Mouse (Mus musculus): ENCODE results near the gene Peli1. TPM values are rescaled to one million over a fixed set of nuclear protein-coding genes. Genes with fewer than 3 reads are reported as not detected.
"Not testable (repeated sequence)": the region's sequence is repeated elsewhere in the genome, so short reads cannot be mapped to it uniquely, and the experiment has no call there.

Gene Peli1
- polyA plus RNA-seq, 1 experiment from 2014 or later: 121 TPM

DNA sequence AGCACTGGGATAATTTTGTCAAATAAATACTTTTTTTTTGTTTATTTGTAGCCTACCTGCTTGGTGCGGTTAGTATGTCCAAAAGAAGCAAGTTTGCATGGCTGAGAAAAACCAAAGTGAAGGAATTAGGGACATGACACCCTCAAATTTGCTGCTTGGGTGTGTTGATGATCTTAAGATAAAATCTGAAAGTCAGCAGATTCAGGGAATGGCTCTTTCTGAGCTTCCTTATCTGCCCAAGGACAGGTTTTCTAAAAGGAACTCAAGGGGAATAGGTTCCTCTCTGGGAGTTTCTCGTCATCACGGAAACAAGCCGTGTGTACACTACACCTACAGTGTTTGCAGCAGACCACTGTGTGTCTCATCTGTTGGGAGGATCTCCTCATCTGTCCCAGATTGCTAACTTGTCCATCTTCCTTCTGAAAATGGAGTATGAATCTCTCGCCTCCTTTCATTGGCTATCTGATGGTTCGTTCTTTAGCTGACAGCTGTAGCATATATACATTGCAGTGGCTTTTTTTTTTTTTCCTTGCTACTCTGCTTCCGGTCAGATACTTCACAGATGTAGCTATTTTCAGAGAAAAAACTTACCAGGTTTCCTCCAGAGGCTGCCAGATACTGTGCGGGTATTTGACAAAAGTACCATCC, 88.0 kb downstream of the Peli1 start:
- H3K4me1 ChIP-seq: no peaks in the 10 kb centered on the region
- 92% methylated on average over 8 of the region's 8 CpGs for WGBS
- H3K36me3 ChIP-seq: no peaks in the 10 kb centered on the region
- H3K27ac ChIP-seq (replicated peaks): no peak overlapping the region
- H3K9ac ChIP-seq (replicated peaks): no peak overlapping the region
- no peak overlapping the region for H3K4me3 ChIP-seq
- no peaks in the 10 kb centered on the region for H3K9me3 ChIP-seq
- H3K27me3 ChIP-seq: no peaks in the 10 kb centered on the region
- ATAC-seq (replicated peaks): no peak
- H3K4me2 ChIP-seq (replicated peaks): no peak overlapping the region

DNA sequence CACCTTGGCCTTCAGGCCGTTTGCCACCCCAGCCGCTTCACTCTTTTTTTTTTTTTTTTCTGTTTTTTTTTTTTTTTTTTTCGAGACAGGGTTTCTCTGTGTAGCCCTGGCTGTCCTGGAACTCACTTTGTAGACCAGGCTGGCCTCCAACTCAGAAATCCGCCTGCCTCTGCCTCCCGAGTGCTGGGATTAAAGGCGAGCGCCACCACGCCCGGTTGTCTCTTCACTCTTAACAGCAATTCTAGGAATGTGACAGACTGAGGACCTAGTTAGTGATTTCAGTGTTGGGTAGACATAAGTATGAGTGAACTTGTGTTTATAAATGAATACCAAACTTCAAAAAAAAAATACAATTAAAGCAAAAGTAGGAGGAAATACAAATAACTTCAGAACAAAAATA, 88.8 kb downstream of the Peli1 start:
- H3K9me3 ChIP-seq; H3K36me3 ChIP-seq; H3K27me3 ChIP-seq; H3K4me2 ChIP-seq (replicated peaks); H3K9ac ChIP-seq (replicated peaks); H3K27ac ChIP-seq (replicated peaks); H3K4me3 ChIP-seq; ATAC-seq (replicated peaks); H3K4me1 ChIP-seq: not testable (repeated sequence)
- 93% methylated on average over 8 of the region's 9 CpGs for WGBS

DNA sequence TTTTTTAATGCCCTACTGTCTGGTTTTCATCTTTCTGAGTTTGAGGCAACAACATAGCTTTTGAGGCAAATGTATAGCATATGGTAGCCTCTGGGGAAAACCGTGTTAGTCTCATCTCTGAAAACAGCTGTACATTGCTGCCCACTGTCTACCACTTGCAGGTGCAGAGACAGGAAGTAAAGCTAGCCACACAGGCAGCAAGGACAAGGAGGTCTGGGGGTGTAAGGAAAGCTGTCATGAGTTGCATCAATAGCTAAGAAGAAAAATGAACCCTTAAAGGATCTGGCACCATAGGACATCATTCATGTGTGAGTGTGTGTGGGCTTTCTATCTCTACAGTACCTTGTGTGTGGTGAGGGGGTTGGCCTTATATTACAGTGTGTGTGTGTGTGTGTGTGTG, 89.6 kb downstream of the Peli1 start:
- Histone ChIP-seq H3K36me3 (no peaks in the 10 kb centered on the region), H3K27ac (replicated peaks) (no peak overlapping the region), H3K4me1 (no peaks in the 10 kb centered on the region), H3K9me3 (no peaks in the 10 kb centered on the region), H3K27me3 (no peaks in the 10 kb centered on the region), H3K4me3 (no peak overlapping the region), H3K4me2 (replicated peaks) (no peak overlapping the region), H3K9ac (replicated peaks) (no peak overlapping the region)
- no peak for ATAC-seq (replicated peaks)
- WGBS: 74% methylated on average over 1 of the region's 1 CpGs

DNA sequence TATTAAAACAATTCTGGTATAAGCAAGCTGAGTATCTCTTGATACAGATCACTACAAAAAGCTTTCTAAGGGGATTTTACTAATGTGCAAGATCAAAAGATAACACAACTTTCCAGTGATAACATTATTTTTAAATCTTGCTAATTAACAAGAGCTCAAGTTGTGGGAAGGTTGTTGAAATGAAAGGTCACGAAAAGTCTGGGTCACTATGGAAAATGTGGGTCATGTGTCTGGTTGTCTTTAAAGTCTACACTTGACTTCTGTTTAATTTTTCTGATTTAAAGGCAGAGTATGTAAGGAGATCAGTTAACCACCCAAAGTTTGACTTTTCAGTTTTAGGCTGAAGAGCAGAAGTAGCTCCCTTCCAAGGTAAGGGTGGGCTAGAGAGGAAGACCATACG, 90.5 kb downstream of the Peli1 start:
- no peak overlapping the region for H3K4me3 ChIP-seq
- 91% methylated on average over 2 of the region's 2 CpGs for WGBS
- no peak overlapping the region for H3K4me2 ChIP-seq (replicated peaks)
- ATAC-seq (replicated peaks): no peak
- H3K9ac ChIP-seq (replicated peaks): no peak overlapping the region
- no peaks in the 10 kb centered on the region for H3K36me3 ChIP-seq
- H3K4me1 ChIP-seq: no peaks in the 10 kb centered on the region
- H3K9me3 ChIP-seq: no peaks in the 10 kb centered on the region
- H3K27me3 ChIP-seq: no peaks in the 10 kb centered on the region
- H3K27ac ChIP-seq (replicated peaks): no peak overlapping the region

DNA sequence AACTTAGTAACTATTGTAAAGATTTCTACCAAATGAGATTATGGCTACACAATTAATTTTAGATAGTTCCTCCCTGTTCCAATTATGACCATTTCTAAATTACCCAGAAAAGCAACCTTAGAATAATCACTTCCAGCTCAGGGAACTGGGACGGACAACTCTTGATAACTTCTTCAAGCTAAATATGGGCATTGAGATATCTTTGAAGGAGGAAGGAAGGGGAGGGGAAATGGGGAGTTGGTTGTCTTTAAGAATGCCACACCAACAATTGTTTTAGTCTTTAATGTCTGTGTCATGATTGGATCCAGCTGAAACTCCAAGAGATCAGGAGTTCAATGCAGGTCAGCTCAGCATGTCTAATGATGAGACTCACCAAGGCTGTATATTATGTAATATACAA, 91.6 kb downstream of the Peli1 start:
- H3K4me3 ChIP-seq: no peak overlapping the region
- ATAC-seq (replicated peaks): no peak

DNA sequence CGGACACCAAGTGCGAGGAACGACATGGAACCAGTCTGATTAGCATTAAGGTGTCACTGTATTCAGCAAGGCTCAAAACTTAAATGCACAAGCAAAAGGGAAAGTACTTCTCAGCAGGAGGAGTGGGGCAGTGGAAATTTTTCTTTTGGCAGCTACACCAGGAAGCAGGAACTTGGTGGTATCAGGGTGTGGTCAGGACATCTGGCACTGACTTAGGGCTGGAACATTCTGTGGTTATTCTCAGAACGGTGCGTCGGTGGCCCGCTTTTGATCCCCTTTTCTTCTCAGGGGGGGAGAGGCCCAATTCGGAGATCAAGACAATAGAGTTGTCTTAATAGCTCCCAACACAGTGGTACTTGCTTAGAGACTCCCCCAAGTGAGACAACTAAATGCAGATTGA, 100.7 kb downstream of the Peli1 start:
- not testable (repeated sequence) for H3K27ac ChIP-seq (replicated peaks); H3K27me3 ChIP-seq; H3K9me3 ChIP-seq; H3K36me3 ChIP-seq; H3K4me1 ChIP-seq; H3K9ac ChIP-seq (replicated peaks); H3K4me2 ChIP-seq (replicated peaks); H3K4me3 ChIP-seq; ATAC-seq (replicated peaks)
- 92% methylated on average over 8 of the region's 8 CpGs for WGBS

More for the DNA sequence above, 91.6 kb downstream of the Peli1 start:
- no peak overlapping the region for H3K9ac ChIP-seq (replicated peaks)
- no peak overlapping the region for H3K27ac ChIP-seq (replicated peaks)
- no peak overlapping the region for H3K4me2 ChIP-seq (replicated peaks)
- no peaks in the 10 kb centered on the region for H3K9me3 ChIP-seq
- H3K4me1 ChIP-seq: no peaks in the 10 kb centered on the region
- no peaks in the 10 kb centered on the region for H3K36me3 ChIP-seq
- WGBS: 84% methylated on average over 1 of the region's 1 CpGs
- H3K27me3 ChIP-seq: no peaks in the 10 kb centered on the region

DNA sequence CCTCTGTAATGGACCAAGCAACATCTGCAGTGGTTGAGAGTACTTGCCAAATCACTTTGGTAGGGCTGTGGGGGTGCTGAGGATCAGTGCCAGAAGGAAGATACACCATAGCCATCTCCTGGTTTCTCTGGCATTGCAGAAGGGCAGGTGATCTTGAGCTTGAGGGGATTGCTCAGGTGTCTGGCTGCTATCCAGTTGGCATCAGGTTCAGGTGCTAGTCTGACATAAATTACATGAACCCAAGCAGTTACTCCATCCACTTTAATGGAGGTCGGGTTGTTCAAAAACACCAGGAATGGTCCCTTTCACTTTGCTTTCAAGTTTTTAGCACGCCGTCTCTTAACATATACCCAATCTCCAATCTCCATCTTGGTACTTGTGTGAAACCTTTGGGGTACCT, 103.8 kb downstream of the Peli1 start:
- Histone ChIP-seq H3K4me2 (replicated peaks) (no peak overlapping the region), H3K27me3 (no peaks in the 10 kb centered on the region)

More for the DNA sequence above, 103.8 kb downstream of the Peli1 start:
- H3K36me3 ChIP-seq: no peaks in the 10 kb centered on the region
- H3K4me3 ChIP-seq: no peak overlapping the region
- H3K9me3 ChIP-seq: no peaks in the 10 kb centered on the region
- no peak for ATAC-seq (replicated peaks)
- 94% methylated on average over 3 of the region's 3 CpGs for WGBS
- H3K27ac ChIP-seq (replicated peaks): no peak overlapping the region
- H3K4me1 ChIP-seq: no peaks in the 10 kb centered on the region
- H3K9ac ChIP-seq (replicated peaks): no peak overlapping the region

Other genes starting within 250 kb of the Peli1 start
- gene Vps54, start 148.0 kb downstream of the Peli1 start, polyA plus RNA-seq (2015; fragmentation: Nextera tagmentation; extraction: Ambion mirVana): 10.1 and 11.0 TPM in 2 replicates

All from forebrain, embryonic 15.5 days (tissue).